Mouse (Mus musculus) urinary bladder, postnatal 10 days (tissue): ENCODE data around the gene Shroom3.

Experiments used
- DNase-seq: peaks from one replicate; pipeline ENCODE4 v3.0.0; 2022; ENCODE audit warnings: low spot score

The Shroom3 gene

GRCm38 (mm10) chr5:92980862-92981261, 297.6 kb downstream of the Shroom3 start:
- DNase-seq: no peak

GRCm38 (mm10) chr5:92982673-92983072, 299.4 kb downstream of the Shroom3 start:
- no peak for DNase-seq

GRCm38 (mm10) chr5:92983942-92984341, 300.7 kb downstream of the Shroom3 start:
- DNase-seq: no peak

DNA sequence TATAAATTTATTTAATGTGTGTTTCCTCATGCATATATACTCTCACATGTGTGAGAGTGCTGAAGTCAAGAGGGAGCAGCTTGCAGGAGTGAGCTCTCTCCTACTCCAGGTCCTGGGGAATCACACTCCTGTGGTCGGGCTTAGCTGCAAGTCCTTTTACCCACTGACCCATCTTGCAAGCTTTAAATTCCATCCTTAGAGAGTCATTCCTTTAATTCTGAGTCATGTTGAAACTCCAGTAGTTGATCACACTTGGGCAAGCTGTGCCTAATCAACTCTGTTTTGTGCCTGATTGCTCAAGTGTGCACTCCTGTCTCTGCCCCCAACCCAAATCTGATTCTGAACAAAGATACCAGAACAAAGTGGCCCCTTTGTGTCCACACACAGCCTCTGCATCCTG, 301.5 kb downstream of the Shroom3 start:
- no peak for DNase-seq

DNA sequence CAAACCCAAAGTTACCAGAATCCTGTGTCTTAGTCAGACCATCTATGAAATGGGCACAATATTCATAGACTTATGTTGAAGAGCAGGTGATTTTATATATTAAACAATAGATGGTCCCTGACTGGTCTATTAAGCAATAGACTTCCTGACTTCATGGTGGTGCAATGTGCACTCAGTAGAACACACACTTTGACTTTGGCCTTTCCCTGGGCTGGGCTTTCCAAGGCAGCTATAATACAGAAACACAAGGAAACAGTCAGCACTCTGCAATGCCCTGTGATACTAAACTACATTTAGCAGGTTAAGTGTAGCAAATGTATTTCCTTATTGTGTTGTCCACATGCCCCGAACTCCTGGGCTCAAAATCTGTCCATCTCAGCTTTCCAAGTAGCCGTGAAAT, 302.2 kb downstream of the Shroom3 start:
- no peak for DNase-seq

GRCm38 (mm10) chr5:92986651-92987610, 303.7 kb downstream of the Shroom3 start:
- DNase-seq: no peak

GRCm38 (mm10) chr5:92987891-92988768, 304.9 kb downstream of the Shroom3 start:
- no peak for DNase-seq

DNA sequence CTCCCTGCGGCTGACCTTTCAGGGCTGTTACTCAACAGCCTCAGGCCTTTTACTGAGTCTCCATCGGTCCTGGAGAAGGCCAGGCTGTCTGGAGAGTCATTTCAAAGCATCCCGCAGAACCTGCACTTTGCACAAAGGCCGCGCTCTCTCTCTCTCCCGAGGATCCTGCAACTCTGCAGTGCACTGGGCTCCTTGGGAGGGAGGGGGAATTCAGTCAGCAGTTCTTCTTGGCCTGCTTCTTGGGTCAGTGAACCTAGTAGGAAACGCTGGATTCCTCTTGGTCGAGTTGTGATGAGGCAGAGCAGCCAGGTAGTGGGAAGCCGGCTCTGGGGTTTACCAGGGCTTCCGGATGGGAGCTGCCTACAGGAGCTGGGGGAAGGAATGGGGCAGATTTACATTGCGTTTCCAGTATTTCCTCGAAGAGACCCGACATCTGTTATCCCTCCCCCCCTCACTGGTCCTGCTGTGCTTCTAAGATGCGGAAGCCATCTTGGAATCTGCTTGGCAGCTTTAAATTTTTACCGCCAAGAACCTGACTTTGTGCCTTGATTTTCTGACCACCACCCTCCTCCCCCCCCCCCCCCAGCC, 305.6 kb downstream of the Shroom3 start:
- DNase-seq: no peak

DNA sequence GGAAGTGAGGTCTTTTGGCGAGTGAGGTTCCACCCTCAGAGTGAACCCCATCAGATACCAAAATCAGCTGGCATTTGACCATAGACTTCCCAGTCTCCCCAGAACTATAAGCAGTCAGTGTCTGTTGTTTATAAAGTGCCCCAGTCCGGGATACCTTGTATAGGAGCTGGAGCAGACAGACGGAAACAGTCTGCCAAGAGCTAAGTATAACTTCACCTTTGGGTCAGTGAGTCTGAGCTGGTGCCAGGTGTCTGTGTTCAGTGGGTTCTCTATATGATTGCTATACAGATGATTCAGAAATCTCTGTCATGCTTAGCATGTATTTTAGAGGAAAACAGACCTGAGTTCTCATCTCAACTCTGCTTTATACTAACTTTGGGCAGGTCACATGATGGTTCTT, 308.9 kb downstream of the Shroom3 start:
- no peak for DNase-seq

DNA sequence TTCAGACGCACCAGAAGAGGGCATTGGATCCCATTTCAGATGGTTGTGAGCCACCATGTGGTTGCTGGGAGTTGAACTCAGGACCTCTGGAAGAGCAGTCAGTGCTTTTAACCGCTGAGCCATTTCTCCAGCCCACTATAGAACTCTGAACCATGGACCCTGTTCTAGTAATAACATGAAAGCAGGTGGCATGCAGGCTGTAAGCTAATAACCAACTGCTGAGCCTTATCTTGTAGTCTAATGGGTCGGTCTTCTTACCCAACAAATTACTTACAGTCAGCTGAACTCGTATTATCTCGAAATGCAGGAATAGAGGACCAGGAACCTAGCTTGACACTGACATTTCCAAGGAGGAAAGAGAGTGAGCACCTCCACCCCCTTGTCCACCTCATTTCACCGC, 311.1 kb downstream of the Shroom3 start:
- DNase-seq: no peak

- no peak for DNase-seq
These were observed 311.6 kb downstream of the Shroom3 start for GRCm38 (mm10) chr5:92994861-92995260.

DNA sequence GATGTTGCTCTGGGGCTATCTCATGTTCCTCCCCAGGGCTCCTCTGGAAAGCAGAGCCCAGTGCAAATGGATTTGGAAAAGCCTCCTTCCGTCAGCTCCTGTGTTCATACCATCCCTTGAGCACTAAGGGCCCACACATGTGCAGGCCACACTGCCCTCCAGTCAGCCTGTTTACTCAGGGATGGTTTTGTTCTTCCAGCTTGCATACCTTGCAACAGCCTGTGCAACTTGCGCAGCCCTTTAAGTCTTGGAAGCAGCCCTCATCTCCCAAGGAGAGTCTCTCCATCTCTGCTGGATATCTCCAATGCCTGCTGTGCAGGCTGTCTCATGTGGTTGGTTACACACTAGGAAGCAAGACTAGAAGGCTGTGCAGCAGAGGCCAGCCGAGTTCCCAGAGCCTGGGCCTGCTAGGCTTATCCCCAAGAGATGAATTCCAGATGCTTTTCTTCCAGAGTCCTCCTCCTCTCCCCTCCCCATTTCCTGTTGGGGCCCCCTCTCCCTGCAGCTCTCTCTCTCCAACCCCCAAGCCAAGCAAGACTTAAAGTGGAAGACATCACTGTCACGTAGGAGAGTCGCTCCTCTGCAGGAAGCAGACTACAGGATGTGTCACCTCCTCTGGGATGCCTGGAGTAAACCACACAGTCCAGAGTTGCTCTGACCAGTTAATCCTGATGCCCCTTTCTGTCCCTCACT, 314.3 kb downstream of the Shroom3 start:
- no peak for DNase-seq

DNA sequence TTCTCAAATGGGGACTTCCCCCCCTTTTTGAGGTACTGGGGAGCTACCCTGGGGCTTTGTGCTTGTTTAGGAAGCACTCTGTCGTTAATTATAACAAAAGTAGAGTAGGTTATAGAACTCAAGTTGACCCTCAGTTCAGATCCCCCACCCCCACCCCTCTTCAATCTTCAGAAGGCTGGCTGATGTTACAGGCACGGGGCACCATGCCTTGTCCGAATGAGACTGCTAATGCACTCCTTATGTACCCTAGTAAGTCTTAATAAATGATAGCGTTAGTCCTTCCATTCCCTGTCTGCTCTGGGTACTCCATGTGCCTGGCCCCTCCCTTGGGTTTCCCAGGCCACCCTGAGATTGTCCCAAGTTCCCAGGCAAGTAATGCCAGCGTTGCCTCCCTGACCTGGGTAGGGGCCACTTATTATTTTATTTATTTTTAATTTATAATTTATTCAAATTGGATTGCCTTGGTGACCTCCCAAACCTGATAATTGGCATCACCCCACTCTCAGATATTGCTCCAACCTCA, 315.3 kb downstream of the Shroom3 start:
- DNase-seq: no peak

GRCm38 (mm10) chr5:93000060-93000459, 316.8 kb downstream of the Shroom3 start:
- no peak for DNase-seq

DNA sequence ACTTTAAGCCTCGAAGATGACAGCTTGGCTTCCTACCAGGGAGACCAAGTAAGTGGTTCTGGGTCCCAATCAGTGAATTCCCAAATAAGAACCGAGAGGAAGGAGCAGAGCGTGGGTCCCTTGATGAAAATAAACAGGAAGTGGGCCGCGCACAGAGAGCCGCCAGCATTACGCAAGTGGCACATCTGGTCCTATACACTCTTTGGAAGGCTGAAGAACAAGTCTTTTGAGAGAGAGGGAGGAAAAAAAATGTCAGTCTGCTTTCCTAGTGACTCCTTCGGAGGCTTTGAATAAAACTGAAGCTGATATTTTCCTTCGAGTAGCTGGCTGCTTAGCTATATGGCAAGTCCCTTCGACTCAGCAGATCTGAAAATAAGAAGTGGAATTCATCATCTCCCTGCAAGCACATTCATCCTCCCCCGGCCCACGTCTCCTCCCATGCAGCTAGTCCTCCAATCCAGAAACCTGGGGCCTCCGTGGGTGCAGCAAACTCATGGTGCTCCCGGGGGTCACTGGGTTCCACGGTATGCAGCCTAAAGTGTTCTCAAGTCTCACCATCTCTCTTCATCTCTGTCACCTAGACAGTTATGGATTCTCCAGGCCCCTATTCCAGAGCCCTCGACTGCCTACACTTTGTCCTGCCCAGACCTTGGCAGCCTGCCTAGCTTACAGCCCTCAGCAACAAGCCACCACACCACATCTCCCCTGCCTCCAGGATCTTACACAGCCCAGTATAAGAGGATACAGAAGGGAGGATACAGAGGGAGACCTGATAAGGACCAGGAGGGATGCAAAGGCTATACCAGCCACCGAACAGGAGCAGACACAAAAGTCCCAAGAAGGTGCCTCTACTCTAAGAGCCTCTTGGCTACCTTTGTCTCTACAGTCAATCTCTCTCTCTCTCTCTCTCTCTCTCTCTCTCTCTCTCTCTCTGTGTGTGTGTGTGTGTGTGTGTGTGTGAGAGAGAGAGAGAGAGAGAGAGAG, 317.8 kb downstream of the Shroom3 start:
- no peak for DNase-seq

- no peak for DNase-seq
These were observed 319.4 kb downstream of the Shroom3 start for GRCm38 (mm10) chr5:93002615-93003014.

DNA sequence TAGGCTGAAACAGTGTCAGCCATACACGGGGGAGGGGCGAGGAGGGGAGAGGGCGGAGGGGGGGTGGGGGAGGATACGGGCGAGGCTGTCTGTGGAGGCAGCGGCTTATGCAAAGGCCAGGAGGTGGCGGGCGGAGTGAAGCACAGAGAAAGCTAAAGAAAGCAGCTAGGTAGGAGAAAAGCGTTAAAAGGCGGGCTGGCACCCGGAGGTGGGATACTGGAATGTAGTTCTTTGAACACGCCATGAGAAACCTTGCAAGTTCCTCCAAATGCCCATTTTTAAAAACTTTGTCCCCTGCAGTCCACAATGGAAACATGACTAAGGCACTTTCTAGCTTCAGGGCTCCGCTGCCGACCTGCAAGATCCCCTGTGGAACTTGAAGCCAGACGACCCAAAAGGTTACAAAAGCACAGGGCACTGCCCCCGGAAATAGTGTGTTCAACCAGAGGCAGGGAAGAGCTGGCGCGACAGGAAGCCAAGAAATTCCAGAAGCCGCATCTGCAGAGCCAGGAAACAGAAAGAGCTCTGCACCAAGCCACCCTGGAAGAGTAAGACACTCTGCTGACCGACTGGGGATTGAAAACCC, 322.1 kb downstream of the Shroom3 start:
- no peak for DNase-seq

- DNase-seq: no peak
These were observed 322.6 kb downstream of the Shroom3 start for GRCm38 (mm10) chr5:93005815-93006341.

GRCm38 (mm10) chr5:93008256-93008655, 325.0 kb downstream of the Shroom3 start:
- DNase-seq: no peak
